Mouse (Mus musculus): Measurements from ENCODE around the gene Cacna1c. TPM values are rescaled to one million over a fixed set of nuclear protein-coding genes. Genes with fewer than 3 reads are reported as not detected.

The Cacna1c gene
- polyA plus RNA-seq, 1 experiment: not detected

DNA sequence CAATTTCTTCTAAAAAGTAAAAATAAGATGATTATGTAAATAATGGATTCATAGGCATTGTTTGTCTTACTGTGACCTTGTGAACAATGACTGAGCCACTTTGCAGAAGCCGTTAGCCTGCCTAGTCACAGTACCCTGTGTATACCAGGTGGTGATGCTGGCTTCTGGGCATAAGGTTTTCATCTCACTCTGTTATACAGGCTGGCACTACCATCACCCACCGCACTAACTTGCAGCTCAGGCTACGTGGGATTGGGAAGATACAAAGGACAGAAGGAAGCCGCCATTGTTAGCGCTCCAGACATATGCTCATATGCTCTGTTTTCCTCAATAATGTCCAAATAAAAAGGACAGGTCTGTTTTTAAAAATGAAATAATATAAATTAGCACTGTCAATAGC lies 440.4 kb downstream of the Cacna1c start:
- Histone ChIP-seq H3K79me2 (ENCODE audit: control insufficient read depth, insufficient read depth) (no peaks in the 10 kb centered on the region), H3ac (ENCODE audit: control insufficient read depth, insufficient read length) (no peak overlapping the region), H3K27me3 (ENCODE audit: control insufficient read depth, insufficient read depth, insufficient read length) (peaks cover 8% of the 10 kb centered on the region), H3K36me3 (ENCODE audit: control insufficient read depth, insufficient read depth) (no peaks in the 10 kb centered on the region), H3K4me2 (ENCODE audit: low read depth) (no peak overlapping the region), H3K4me3 (no peak overlapping the region)
- TF ChIP-seq MYOG (IDR thresholded peaks at IDR 0.05; ENCODE audit: control insufficient read depth in 1 of 3, insufficient read depth in 1 of 3, insufficient read length in 2 of 3, low read depth in 2 of 3): no peak
- no peak for TF ChIP-seq CEBPB (IDR thresholded peaks at IDR 0.05; ENCODE audit: insufficient read depth, poor library complexity, severe bottlenecking)
- no peak for TF ChIP-seq TCF3 (IDR thresholded peaks at IDR 0.05; ENCODE audit: insufficient read length, low read depth)
- no peak for TF ChIP-seq MAX (IDR thresholded peaks at IDR 0.05; ENCODE audit: low read depth)
- TF ChIP-seq MYOD1 (IDR thresholded peaks at IDR 0.05; ENCODE audit: control insufficient read depth in 1 of 3, insufficient read length in 2 of 3, low read depth in 2 of 3): no peak
- TF ChIP-seq REST (IDR thresholded peaks at IDR 0.05; ENCODE audit: insufficient read depth, insufficient read length): no peak
- no peak for TF ChIP-seq POLR2A (IDR thresholded peaks at IDR 0.05; ENCODE audit: insufficient read length, low read depth)
- no peak for TF ChIP-seq USF1 (IDR thresholded peaks at IDR 0.05; ENCODE audit: low read depth)

DNA sequence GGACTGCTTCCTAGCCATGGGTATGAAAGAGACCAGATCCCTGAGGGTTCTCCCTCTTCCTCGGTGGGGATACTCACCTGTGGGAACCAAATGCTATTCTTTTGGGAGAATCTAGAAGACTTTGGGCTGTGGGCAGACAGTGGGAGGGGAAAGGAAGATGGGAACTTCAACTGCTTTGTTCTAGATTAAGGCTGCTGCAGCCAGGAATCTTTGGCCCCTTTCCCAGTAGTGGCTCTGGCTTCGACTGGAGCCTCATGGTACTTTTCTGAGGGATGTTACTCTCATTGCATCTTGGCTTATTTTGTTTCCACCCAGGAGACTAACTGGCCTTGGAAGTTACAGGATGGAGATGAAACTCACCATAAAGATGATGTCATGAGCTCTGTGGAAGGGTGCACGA lies 441.8 kb downstream of the Cacna1c start:
- TF ChIP-seq REST (IDR thresholded peaks at IDR 0.05; ENCODE audit: insufficient read depth, insufficient read length): no peak
- TF ChIP-seq CEBPB (IDR thresholded peaks at IDR 0.05; ENCODE audit: insufficient read depth, poor library complexity, severe bottlenecking): no peak
- TF ChIP-seq TCF3 (IDR thresholded peaks at IDR 0.05; ENCODE audit: insufficient read length, low read depth): no peak
- no peak for TF ChIP-seq MYOD1 (IDR thresholded peaks at IDR 0.05; ENCODE audit: control insufficient read depth in 1 of 3, insufficient read length in 2 of 3, low read depth in 2 of 3)
- TF ChIP-seq MYOG (IDR thresholded peaks at IDR 0.05; ENCODE audit: control insufficient read depth in 1 of 3, insufficient read depth in 1 of 3, insufficient read length in 2 of 3, low read depth in 2 of 3): no peak
- TF ChIP-seq POLR2AphosphoS2 (IDR thresholded peaks at IDR 0.05; ENCODE audit: insufficient read length, low read depth): no peak
- TF ChIP-seq SRF (IDR thresholded peaks at IDR 0.05; ENCODE audit: control insufficient read depth, insufficient read length, low read depth): no peak
- no peak for TF ChIP-seq USF1 (IDR thresholded peaks at IDR 0.05; ENCODE audit: low read depth)
- TF ChIP-seq E2F4 (IDR thresholded peaks at IDR 0.05; ENCODE audit: insufficient read depth): no peak
- TF ChIP-seq MAX (IDR thresholded peaks at IDR 0.05; ENCODE audit: low read depth): no peak
- no peak for TF ChIP-seq TCF12 (IDR thresholded peaks at IDR 0.05; ENCODE audit: insufficient read depth, poor library complexity, severe bottlenecking)

DNA sequence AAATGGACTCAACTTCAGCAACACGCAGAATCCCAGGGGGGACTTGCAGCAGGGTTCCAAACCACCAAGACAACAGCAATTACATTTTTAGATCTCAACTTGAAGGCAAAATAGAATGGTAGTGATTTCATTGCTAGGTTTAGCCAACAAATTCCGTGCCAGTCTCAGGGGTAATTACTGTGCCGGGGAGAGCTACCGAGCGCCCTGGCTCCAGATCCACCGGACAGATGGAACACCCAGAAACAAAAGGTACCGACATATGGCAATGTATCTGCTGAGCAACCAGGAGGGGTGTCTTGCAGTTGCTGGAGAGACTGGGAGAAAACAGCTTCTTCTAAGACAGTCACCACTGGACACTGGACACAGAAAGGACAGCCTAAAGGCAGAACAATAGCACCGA lies 442.4 kb downstream of the Cacna1c start:
- Histone ChIP-seq H3K4me3 (no peak overlapping the region), H3K27me3 (ENCODE audit: control insufficient read depth, insufficient read depth, insufficient read length) (peaks cover 13% of the 10 kb centered on the region), H3K79me2 (ENCODE audit: control insufficient read depth, insufficient read depth) (no peaks in the 10 kb centered on the region), H3ac (ENCODE audit: control insufficient read depth, insufficient read length) (no peak overlapping the region), H3K36me3 (ENCODE audit: control insufficient read depth, insufficient read depth) (no peaks in the 10 kb centered on the region), H3K4me2 (ENCODE audit: low read depth) (no peak overlapping the region)
- TF ChIP-seq POLR2A (IDR thresholded peaks at IDR 0.05; ENCODE audit: insufficient read length, low read depth) (no peak), TCF12 (IDR thresholded peaks at IDR 0.05; ENCODE audit: insufficient read depth, poor library complexity, severe bottlenecking) (no peak), SRF (IDR thresholded peaks at IDR 0.05; ENCODE audit: control insufficient read depth, insufficient read length, low read depth) (no peak), MYOD1 (IDR thresholded peaks at IDR 0.05; ENCODE audit: control insufficient read depth in 1 of 3, insufficient read length in 2 of 3, low read depth in 2 of 3) (no peak), USF1 (IDR thresholded peaks at IDR 0.05; ENCODE audit: low read depth) (no peak), TCF3 (IDR thresholded peaks at IDR 0.05; ENCODE audit: insufficient read length, low read depth) (no peak), MAX (IDR thresholded peaks at IDR 0.05; ENCODE audit: low read depth) (no peak), MYOG (IDR thresholded peaks at IDR 0.05; ENCODE audit: control insufficient read depth in 1 of 3, insufficient read depth in 1 of 3, insufficient read length in 2 of 3, low read depth in 2 of 3) (no peak), POLR2AphosphoS2 (IDR thresholded peaks at IDR 0.05; ENCODE audit: insufficient read length, low read depth) (no peak), E2F4 (IDR thresholded peaks at IDR 0.05; ENCODE audit: insufficient read depth) (no peak), REST (IDR thresholded peaks at IDR 0.05; ENCODE audit: insufficient read depth, insufficient read length) (no peak), CEBPB (IDR thresholded peaks at IDR 0.05; ENCODE audit: insufficient read depth, poor library complexity, severe bottlenecking) (no peak)

More for the DNA sequence above, 441.8 kb downstream of the Cacna1c start:
- Histone ChIP-seq H3K79me2 (ENCODE audit: control insufficient read depth, insufficient read depth) (no peaks in the 10 kb centered on the region), H3K4me2 (ENCODE audit: low read depth) (no peak overlapping the region), H3K4me3 (no peak overlapping the region), H3ac (ENCODE audit: control insufficient read depth, insufficient read length) (no peak overlapping the region), H3K27me3 (ENCODE audit: control insufficient read depth, insufficient read depth, insufficient read length) (peaks cover 8% of the 10 kb centered on the region), H3K36me3 (ENCODE audit: control insufficient read depth, insufficient read depth) (no peaks in the 10 kb centered on the region)

DNA sequence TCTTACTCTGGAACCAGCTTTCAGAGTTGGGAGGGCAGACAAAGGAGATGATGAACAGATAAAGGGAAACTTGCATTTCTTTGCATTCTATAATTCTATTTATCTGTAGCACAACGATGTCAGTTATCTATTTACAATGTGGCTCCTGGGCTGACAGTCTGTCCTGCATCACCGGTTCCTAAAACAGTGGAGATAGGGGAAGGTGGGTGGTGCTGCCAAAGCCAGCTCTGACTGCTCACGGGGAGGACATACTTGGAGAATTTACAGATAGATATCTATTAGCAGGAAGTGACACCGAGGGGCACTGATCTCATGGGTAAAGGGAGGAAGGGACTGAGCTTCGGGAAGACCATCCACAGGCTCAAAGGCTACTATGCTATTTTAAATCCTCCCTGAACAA lies 443.2 kb downstream of the Cacna1c start:
- TF ChIP-seq CEBPB (IDR thresholded peaks at IDR 0.05; ENCODE audit: insufficient read depth, poor library complexity, severe bottlenecking) (no peak), USF1 (IDR thresholded peaks at IDR 0.05; ENCODE audit: low read depth) (no peak), E2F4 (IDR thresholded peaks at IDR 0.05; ENCODE audit: insufficient read depth) (no peak), MYOD1 (IDR thresholded peaks at IDR 0.05; ENCODE audit: control insufficient read depth in 1 of 3, insufficient read length in 2 of 3, low read depth in 2 of 3) (no peak), SRF (IDR thresholded peaks at IDR 0.05; ENCODE audit: control insufficient read depth, insufficient read length, low read depth) (no peak), TCF3 (IDR thresholded peaks at IDR 0.05; ENCODE audit: insufficient read length, low read depth) (no peak), POLR2AphosphoS2 (IDR thresholded peaks at IDR 0.05; ENCODE audit: insufficient read length, low read depth) (no peak), MYOG (IDR thresholded peaks at IDR 0.05; ENCODE audit: control insufficient read depth in 1 of 3, insufficient read depth in 1 of 3, insufficient read length in 2 of 3, low read depth in 2 of 3) (no peak), MAX (IDR thresholded peaks at IDR 0.05; ENCODE audit: low read depth) (no peak), POLR2A (IDR thresholded peaks at IDR 0.05; ENCODE audit: insufficient read length, low read depth) (no peak), TCF12 (IDR thresholded peaks at IDR 0.05; ENCODE audit: insufficient read depth, poor library complexity, severe bottlenecking) (no peak), REST (IDR thresholded peaks at IDR 0.05; ENCODE audit: insufficient read depth, insufficient read length) (no peak)
- Histone ChIP-seq H3K27me3 (ENCODE audit: control insufficient read depth, insufficient read depth, insufficient read length) (peaks cover 14% of the 10 kb centered on the region), H3K79me2 (ENCODE audit: control insufficient read depth, insufficient read depth) (no peaks in the 10 kb centered on the region), H3K4me2 (ENCODE audit: low read depth) (no peak overlapping the region), H3ac (ENCODE audit: control insufficient read depth, insufficient read length) (no peak overlapping the region), H3K4me3 (no peak overlapping the region), H3K36me3 (ENCODE audit: control insufficient read depth, insufficient read depth) (no peaks in the 10 kb centered on the region)

Measured in myocyte (in vitro differentiated cells).